Mouse (Mus musculus): ENCODE results near the gene Zfp212.

DNA sequence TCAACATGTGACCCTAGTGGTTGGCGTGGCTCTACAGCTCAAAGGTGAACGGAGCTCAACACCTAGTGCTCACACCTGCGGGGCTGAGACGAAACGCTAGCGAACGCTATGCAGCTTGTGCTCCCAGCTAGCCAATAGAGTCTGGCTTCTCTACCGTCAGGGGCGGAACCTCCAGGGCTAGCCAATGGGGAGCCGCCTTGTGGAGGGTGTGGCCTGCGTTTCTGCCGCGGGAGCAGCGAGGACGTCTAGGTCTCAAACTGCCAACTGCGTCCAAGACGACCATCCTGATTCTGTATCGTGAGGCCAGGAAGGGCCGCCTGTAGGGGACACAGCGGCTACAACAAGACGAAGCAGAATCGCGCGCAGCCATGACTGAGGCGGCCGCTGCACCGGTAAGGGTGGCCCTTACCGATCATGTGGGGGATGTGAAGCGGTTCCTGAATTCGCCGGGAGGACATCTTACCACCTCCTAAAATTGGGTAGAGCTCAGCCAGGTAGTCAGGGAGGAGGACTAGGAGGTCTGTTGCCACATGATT lies 33.0 kb downstream of the Zfp212 start, which contains the start of gene Zfp956:
- TF ChIP-seq POLR2A (IDR thresholded peaks at IDR 0.05; ENCODE audit: insufficient read depth, low read depth, low read length) (peak; percentile 69), CTCF (IDR thresholded peaks at IDR 0.05; ENCODE audit: insufficient read depth, low read depth, low read length) (no peak)

Data from olfactory bulb, adult 2 months (tissue).